Mouse (Mus musculus) hindbrain, postnatal 0 days (tissue): ENCODE data around the gene D10Wsu102e. TPM values are rescaled to one million over a fixed set of nuclear protein-coding genes. Genes with fewer than 3 reads are reported as not detected.
"Not testable (repeated sequence)": the region's sequence is repeated elsewhere in the genome, so short reads cannot be mapped to it uniquely, and the experiment has no call there.

Source experiments
- ATAC-seq: fragments of 200-750 bp; cut with Nextera tagmentation; 2 replicates; pipeline ENCODE4 v1.8.0; 2017; ENCODE audit warnings: mild to moderate bottlenecking, moderate TSS enrichment, moderate library complexity
- DNase-seq: peaks from one replicate; pipeline ENCODE4 v3.0.0-alpha.2; 2015; ENCODE audit warnings: low spot score
- H3K27ac ChIP-seq: fragments of 300-500 bp; sonication (generic); 2 replicates; pipeline ENCODE4 v1.5.1; 2014; ENCODE audit warnings: mild to moderate bottlenecking
- H3K27me3 ChIP-seq: fragments of 300-500 bp; sonication (generic); 2 replicates; pipeline ENCODE4 v1.6.1; 2014; ENCODE audit warnings: low read length, mixed read lengths; ENCODE audit not compliant: insufficient read depth
- H3K36me3 ChIP-seq: fragments of 300-500 bp; sonication (generic); 2 replicates; pipeline ENCODE4 v1.6.1; 2014; ENCODE audit warnings: low read length, mixed read lengths; ENCODE audit not compliant: insufficient read depth
- H3K4me1 ChIP-seq: fragments of 300-500 bp; sonication (generic); 2 replicates; pipeline ENCODE4 v1.6.1; 2014; ENCODE audit warnings: antibody characterized with exemption, low read length, mixed read lengths; ENCODE audit not compliant: insufficient read depth
- H3K4me2 ChIP-seq: fragments of 300-500 bp; sonication (generic); 2 replicates; pipeline ENCODE4 v1.6.1; 2014; ENCODE audit warnings: low read depth, mild to moderate bottlenecking, low read length, moderate library complexity, mixed read lengths
- H3K4me3 ChIP-seq: fragments of 300-500 bp; sonication (generic); 2 replicates; pipeline ENCODE4 v1.5.1; 2014; ENCODE audit warnings: low read length
- H3K9ac ChIP-seq: fragments of 300-500 bp; sonication (generic); replicated peaks from 2 replicates; pipeline ENCODE4 v1.6.1; 2014; ENCODE audit warnings: mild to moderate bottlenecking, low read length, moderate library complexity, mixed read lengths
- H3K9me3 ChIP-seq: fragments of 300-500 bp; sonication (generic); 2 replicates; pipeline ENCODE4 v1.6.1; 2016; ENCODE audit warnings: low read length, mixed read lengths
- CTCF ChIP-seq: IDR thresholded peaks from 2 replicates; pipeline ENCODE4 v1.5.1; 2016; ENCODE audit warnings: antibody characterized with exemption, control low read depth, low read depth
- WGBS: fragments of 180-500 bp; shearing (Covaris S2); extraction: QIAGEN DNeasy Blood & Tissue Kit; methylation state at CpG from one replicate; pipeline ENCODE4 v1.1.7; 2014; 5-methylcytosine and 5-hydroxymethylcytosine counted together
- polyA plus RNA-seq: library from polyadenylated mRNA; unstranded; fragments of >200 nt; fragmentation: Nextera tagmentation; extraction: Ambion mirVana; gene quantifications from 2 replicates; pipeline ENCODE4 v1.2.1, GENCODE M21; 2015
- total RNA-seq: library from RNA; depleted of rRNA; stranded (reverse); fragments of >200 nt; gene quantifications from 2 replicates; pipeline ENCODE4 v1.2.3, GENCODE M21; 2014

D10Wsu102e gene
- total and polyA plus RNA-seq, 2 experiments from 2014 or later, result 0.60 to 2.1 TPM

DNA sequence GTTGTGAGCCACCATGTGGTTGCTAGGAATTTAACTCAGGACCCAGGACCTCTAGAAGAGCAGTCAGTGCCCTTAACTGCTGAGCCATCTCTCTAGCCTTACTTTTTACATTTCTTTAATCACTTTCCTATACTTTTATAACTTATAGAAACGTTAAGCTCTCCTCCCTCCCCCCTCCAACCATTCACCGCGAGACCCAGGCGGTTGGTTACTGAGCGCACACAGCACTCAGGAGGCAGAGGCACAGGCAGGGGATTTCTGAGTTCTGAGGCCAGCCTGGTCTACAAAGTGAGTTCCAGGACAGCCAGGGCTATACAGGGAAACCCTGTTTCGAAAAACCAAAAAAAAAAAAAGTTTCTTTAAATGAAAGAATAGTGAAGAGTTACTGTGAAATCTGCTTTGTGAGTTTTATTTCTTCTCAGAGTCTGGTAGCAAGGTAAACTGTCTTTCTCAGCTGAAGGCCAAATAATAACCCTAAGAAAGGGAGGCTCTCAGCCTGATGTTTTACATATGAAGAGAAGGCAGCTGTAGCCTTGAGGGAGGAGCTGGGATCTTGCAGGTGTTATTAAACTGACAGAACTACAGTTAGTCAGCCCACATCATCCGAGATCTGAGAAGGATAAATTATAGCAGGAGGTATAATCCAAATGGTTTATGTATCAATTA lies 14.2 kb upstream of the D10Wsu102e start:
- ATAC-seq, result no peak
- TF ChIP-seq CTCF, result no peak
- WGBS, result 38% methylated on average over 7 of the region's 7 CpGs

DNA sequence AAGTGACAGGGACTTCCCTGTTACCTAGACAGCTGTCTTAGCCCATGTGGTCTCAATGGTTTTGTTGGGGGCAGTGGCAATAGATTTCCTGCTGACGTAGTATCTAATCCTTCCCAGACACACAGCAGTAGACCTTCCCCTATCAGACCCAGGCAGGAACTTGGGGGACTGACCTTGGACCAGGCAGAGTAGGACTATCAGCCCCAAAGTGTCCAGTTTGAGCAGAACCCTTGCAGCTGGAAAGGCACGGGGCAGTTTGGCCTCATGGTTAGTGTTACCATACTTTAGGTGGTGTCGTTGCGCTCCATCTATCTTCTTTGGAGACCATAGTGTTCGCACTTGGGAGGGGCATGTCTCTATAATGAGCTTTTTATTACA lies 13.7 kb upstream of the D10Wsu102e start:
- no peaks in the 10 kb centered on the region for H3K27me3 ChIP-seq
- H3K4me2 ChIP-seq, result no peak overlapping the region
- WGBS, result 90% methylated on average over 5 of the region's 5 CpGs
- no peaks in the 10 kb centered on the region for H3K36me3 ChIP-seq
- no peaks in the 10 kb centered on the region for H3K9me3 ChIP-seq
- no peak overlapping the region for H3K9ac ChIP-seq
- no peak for TF ChIP-seq CTCF
- no peak for DNase-seq
- no peaks in the 10 kb centered on the region for H3K4me1 ChIP-seq
- no peak overlapping the region for H3K27ac ChIP-seq
- ATAC-seq, result no peak
- H3K4me3 ChIP-seq, result no peak overlapping the region

More for the DNA sequence above, 14.2 kb upstream of the D10Wsu102e start:
- Histone ChIP-seq H3K9me3 (no peaks in the 10 kb centered on the region), H3K4me1 (no peaks in the 10 kb centered on the region), H3K9ac (no peak overlapping the region), H3K36me3 (no peaks in the 10 kb centered on the region), H3K27me3 (no peaks in the 10 kb centered on the region), H3K4me2 (no peak overlapping the region), H3K27ac (no peak overlapping the region), H3K4me3 (no peak overlapping the region)
- DNase-seq, result no peak

DNA sequence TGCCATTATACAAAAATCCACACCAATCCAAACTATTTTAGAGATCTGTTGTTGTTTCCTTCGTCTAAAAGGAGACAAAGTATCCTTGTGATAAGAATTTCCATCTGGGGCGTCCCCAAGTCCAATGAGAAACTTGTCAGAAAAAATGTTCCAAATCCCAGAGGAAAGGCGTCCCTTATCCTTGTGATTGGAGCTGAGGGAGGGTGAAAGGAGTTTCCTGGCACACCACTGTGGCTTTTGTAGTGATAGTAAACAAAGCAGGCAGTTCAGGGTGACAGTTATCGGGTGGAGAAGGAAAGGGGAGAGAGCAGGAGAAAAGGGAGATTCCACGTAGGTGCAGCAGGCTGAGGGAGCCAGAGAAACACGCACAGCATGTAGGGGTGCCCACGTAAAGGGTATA lies 12.5 kb upstream of the D10Wsu102e start:
- H3K4me3 ChIP-seq, result no peak overlapping the region
- H3K36me3 ChIP-seq, result no peaks in the 10 kb centered on the region
- no peaks in the 10 kb centered on the region for H3K4me1 ChIP-seq
- WGBS, result 29% methylated on average over 7 of the region's 7 CpGs
- H3K27me3 ChIP-seq, result no peaks in the 10 kb centered on the region
- DNase-seq (no peak), ATAC-seq (no peak)
- no peak for TF ChIP-seq CTCF
- H3K4me2 ChIP-seq, result no peak overlapping the region
- no peak overlapping the region for H3K9ac ChIP-seq
- H3K27ac ChIP-seq, result no peak overlapping the region
- H3K9me3 ChIP-seq, result no peaks in the 10 kb centered on the region

DNA sequence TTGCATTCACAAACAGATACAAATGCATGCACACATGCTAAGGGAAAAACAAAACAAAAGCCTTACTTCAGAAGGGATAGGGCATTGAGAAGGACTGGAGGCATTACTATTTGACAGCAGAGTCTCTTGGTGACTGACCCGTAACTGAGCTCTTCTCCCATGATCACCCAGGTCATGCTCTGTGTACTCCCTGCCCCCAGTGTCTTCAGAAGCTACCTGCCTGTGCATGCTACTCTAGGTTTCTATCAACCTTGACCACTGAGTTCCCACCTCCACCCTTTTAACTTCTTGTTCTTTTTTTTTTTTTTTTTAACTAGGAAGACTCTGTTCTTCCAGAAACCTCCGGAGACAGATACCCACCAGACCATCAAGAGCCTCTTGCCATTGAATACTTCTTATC lies 9.3 kb upstream of the D10Wsu102e start:
- WGBS, result 84% methylated on average over 2 of the region's 2 CpGs
- no peaks in the 10 kb centered on the region for H3K27me3 ChIP-seq

DNA sequence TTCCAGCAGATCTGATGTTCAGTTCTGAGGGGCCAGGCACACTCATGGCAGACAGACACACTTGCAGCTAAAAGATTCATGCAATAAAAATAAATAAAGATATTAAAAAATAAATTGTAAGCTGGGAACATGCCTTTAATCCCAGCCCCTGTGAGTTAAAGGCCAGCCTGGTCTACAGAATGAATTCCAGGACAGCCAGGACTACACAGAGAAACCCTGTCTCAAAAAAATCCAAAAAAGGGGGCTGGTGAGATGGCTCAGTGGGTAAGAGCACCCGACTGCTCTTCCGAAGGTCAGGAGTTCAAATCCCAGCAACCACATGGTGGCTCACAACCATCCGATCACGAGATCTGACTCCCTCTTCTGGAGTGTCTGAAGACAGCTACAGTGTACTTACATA lies 8.2 kb upstream of the D10Wsu102e start:
- WGBS, result 84% methylated on average over 4 of the region's 4 CpGs
- ATAC-seq, H3K27ac ChIP-seq, DNase-seq, H3K9me3 ChIP-seq, H3K27me3 ChIP-seq, H3K4me1 ChIP-seq, H3K4me2 ChIP-seq, H3K9ac ChIP-seq, H3K36me3 ChIP-seq, H3K4me3 ChIP-seq: not testable (repeated sequence)

More for the DNA sequence above, 9.3 kb upstream of the D10Wsu102e start:
- ATAC-seq (no peak), DNase-seq (no peak)
- no peak for TF ChIP-seq CTCF
- Histone ChIP-seq H3K36me3 (no peaks in the 10 kb centered on the region), H3K9ac (no peak overlapping the region), H3K4me2 (no peak overlapping the region), H3K9me3 (no peaks in the 10 kb centered on the region), H3K4me1 (no peaks in the 10 kb centered on the region; the same call in 1 of the 2 replicates), H3K27ac (no peak overlapping the region), H3K4me3 (no peak overlapping the region)

DNA sequence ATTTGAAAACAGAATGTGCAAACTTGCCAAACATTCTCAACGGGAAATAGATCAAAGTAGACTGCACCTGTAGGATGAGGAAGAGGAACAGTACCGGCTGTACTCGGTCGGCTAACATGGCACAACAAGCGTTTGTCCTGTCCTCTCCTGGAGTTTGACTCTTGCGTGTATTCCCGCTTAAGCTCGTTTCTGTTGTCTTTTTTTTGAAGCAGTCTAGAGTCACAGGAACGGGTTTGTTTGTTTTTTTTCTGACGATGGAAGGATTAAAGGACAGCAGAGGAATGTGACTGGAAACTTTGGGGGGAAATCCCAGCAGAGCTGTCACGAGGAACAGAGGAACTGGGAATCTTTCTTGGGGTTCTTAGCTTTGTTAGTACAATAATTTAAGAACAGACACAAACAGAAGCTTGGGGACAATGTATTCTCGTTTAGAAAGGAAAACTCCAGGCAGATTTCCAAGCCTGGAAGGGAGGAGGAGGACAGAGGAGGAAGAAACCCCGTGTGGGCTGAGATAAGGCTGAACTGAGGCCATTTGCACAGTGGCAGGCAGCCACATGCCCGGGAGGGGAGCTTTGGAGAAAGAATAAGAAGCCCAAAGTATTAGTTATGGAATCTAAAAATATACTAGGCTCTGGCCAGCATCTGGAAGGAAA lies 6.2 kb upstream of the D10Wsu102e start:
- Histone ChIP-seq H3K27ac (no peak overlapping the region; the same call in 1 of the 2 replicates), H3K4me1 (no peaks in the 10 kb centered on the region; the same call in 1 of the 2 replicates), H3K9ac (no peak overlapping the region), H3K4me3 (no peak overlapping the region), H3K4me2 (peak overlapping the region; percentile 27; the same call in 1 of the 2 replicates), H3K27me3 (no peaks in the 10 kb centered on the region), H3K36me3 (no peaks in the 10 kb centered on the region), H3K9me3 (no peaks in the 10 kb centered on the region)
- TF ChIP-seq CTCF, result no peak
- WGBS, result 50% methylated on average over 14 of the region's 14 CpGs
- DNase-seq, result no peak
- ATAC-seq, result no peak

DNA sequence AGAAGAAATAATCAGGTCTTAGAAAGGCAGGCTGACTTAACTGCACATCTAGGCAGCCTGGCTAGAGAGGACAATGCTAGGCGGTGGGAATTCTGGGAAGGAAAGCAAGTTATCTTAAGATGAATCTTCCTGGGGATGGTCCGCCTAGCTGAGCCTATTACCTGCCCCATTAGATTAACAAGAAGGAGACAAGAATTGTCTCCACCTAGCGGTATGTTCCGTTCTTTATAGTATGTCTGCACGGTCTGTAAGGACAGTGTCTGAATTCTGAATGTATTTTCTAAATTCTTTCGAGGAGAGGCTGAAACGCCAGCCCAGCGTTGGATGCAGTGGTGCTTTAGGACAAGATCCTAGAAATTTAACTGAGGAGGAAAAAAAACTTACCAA lies 5.7 kb upstream of the D10Wsu102e start:
- Histone ChIP-seq H3K4me1 (no peaks in the 10 kb centered on the region; the same call in 1 of the 2 replicates), H3K36me3 (no peaks in the 10 kb centered on the region), H3K9ac (no peak overlapping the region), H3K27ac (no peak overlapping the region), H3K9me3 (no peaks in the 10 kb centered on the region), H3K4me3 (no peak overlapping the region), H3K27me3 (no peaks in the 10 kb centered on the region), H3K4me2 (peak overlapping the region; percentile 27; the same call in 1 of the 2 replicates)
- DNase-seq, result peak; percentile 73
- 59% methylated on average over 8 of the region's 8 CpGs for WGBS
- peak; percentile 68 for ATAC-seq
- TF ChIP-seq CTCF, result peak; percentile 60
